Mouse (Mus musculus) cortical plate, adult 2 months (tissue): ENCODE results near the gene Gon7.

Source experiments
- CTCF ChIP-seq: fragments of 200-500 bp; IDR thresholded peaks from 2 replicates; pipeline ENCODE4 v1.5.1; 2011; ENCODE audit warnings: mild to moderate bottlenecking, control low read depth, low read length; ENCODE audit not compliant: insufficient read depth; ENCODE audit errors: extremely low read depth
- POLR2A ChIP-seq: fragments of 200-500 bp; IDR thresholded peaks from 2 replicates; pipeline ENCODE4 v1.6.1; 2011; ENCODE audit warnings: mild to moderate bottlenecking, low read length, control low read depth; ENCODE audit not compliant: insufficient read depth; ENCODE audit errors: extremely low read depth

- TF ChIP-seq CTCF (no peak), POLR2A (no peak)
Measured at GRCm38 (mm10) chr12:102744839-102745238, 12.8 kb downstream of the Gon7 start.
